Mouse (Mus musculus) heart, postnatal 36 days (tissue): ENCODE results near the gene Macrod1. TPM values are rescaled to one million over a fixed set of nuclear protein-coding genes. Genes with fewer than 3 reads are reported as not detected.
"Not testable (repeated sequence)": the region's sequence is repeated elsewhere in the genome, so short reads cannot be mapped to it uniquely, and the experiment has no call there.

ENCODE experiments used
- DNase-seq, 2 experiments: peaks; one replicate each; pipeline ENCODE4 v3.0.0; 2021 to 2022
- intact Hi-C: fragments of 180-260 bp; cut with DNase I; formaldehyde crosslinking; loops from one replicate; pipeline ENCODE4 v1.15.1; 2025
- total RNA-seq, 2 experiments: library from RNA; stranded (reverse); gene quantifications; 2 replicates each; pipeline ENCODE4 v1.2.3; 2021

Macrod1 gene
- total RNA-seq = 100 to 1,000 TPM; 272 to 280 TPM

DNA sequence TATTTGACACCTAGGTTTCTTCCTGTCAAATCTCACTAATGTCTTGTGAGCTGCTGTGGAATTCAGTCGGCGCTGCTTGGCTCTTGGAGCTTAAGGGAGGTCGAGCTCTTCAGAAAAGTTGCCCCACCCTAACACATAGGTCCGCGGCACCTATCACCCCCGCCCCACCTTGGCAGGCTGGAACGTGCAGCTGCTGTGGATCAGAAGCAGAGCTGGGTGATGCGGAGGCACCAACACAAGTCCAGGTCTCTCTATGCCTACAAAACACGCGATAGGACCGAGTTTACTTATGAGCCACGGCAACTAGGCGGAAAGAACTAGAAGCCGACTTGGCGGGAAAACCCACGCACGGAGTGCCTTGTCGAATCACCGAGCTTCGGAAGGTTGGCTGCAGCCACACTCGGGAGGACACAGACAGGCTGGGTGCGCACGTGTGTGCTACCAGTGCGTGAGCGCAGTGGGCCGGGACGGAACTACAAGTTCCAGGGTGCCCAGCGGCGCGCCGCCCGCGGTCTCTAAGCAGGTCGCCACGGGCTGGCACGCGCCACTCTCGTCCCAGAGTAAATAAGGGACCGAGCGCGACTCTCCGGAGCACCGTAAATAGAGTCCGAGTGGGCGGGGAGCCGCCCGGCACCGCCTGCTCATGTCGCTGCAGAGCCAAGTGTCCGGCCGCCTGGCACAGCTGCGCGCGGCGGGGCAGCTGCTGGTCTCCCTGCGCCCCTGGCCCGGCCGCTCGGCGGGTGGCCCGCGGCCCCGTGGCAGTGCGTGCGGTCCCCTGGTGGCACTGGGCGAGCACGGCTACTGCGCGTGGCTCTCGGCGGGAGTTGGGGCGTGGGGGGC, at the start of gene Macrod1:
TSS of gene Macrod1 (plus strand) at position 563 of the 840 bp plus-strand sequence.
- intact Hi-C loops = no loop called here
- DNase-seq = peak; percentile 77 to 85

DNA sequence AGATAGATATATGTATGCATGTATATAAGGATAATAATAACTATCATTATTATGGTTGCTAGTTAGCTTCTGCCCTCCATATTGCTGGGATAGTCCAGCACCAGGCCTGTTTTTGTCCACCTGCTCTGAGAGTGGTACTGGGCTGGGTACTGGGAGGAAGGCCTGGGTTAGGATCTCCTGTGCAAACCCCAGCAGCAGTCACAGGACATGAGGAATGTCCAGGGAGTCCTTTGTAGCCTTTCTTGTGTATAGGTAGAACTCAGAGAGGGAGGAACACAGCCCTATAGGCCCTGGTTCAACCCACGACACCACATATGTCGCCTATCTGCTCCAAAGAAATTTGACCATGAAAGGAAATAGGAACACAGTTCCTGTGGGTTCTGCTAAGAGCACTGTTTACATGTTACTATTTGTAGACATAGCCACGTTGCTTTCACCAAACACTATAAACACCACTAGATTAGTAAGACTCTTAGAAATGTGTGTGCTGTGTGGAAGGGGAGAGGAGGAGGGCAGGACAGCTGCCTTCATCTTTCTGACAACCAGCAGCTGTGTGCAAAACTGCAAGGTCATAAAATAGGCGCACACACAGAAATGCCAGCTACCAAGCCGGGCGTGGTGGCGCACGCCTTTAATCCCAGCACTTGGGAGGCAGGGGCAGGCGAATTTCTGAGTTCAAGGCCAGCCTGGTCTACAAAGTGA, 49.6 kb upstream of the Macrod1 start:
- no peak for DNase-seq
- intact Hi-C loops = no loop called here

DNA sequence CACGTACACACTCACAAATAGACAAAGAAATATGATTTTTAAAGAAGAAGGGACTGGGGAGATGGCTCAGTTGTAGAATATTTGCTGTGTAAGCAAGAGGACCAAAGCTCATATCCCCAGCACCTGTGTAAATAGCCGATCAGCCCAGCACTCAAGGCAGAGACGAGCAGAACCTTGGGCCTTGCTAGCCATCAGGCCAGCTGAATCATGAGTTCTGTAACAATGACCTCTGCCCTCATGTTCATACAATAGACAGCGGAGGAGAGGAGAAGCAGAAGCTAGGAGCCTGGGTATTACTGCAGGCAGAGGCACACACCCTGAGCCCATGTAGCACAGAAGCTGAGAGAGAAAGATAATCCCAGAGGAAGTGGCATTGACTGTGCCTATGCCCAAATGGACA, 44.2 kb upstream of the Macrod1 start:
- no peak for DNase-seq
- intact Hi-C loops = no loop called here

DNA sequence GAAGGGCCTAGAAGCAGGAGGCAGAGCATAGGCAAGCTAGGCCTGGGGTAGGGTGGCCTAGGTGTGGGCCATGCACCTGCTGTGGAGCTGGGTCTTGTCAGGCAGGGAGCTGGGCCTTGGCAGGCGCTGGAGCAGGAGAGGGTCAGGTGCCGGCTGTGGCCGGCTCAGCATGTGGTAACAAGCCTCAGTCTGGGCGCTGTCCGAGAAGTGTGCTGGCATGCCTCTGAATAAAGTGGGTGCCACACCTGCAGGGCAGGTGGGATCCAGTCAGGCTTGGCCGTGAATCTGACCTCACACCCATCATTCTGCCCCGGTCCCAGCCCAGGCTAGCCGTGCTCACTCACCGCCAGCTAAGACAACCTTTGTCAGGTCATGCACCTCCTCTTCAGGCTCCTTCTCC, 42.6 kb upstream of the Macrod1 start:
- no peak for DNase-seq
- intact Hi-C loops = no loop called here

DNA sequence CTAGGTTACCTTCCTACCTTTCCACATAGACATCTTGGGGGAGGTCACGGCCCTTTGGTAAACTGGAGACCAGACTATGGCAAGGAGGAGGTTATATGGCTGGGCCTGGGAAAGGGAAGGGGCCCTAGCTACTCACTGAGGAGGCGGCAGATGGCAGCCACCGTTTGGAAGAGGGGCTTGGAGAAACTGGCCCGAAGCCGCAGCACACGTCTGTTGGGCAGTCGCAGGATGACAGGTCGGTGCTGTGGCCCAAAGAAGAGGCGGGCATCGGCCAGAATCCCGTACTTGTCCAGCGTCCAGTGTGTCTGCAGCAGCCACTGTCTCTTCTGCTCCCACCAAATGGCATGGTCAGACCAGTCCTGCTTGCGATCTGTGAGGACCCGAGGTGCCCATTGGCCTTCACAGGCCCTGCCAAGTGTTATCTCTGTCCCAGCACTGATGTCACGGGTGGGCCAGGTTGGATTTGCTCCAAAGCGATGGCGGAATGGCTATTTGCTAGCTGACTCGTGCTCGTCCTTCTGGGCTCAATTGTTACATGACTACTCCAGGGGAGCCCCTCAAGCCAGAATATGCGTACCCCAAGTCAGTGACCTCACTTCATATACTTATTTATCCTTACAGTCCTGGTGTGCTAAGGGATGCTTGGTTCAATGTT, 42.0 kb upstream of the Macrod1 start:
- no peak for DNase-seq
- intact Hi-C loops = no loop called here

DNA sequence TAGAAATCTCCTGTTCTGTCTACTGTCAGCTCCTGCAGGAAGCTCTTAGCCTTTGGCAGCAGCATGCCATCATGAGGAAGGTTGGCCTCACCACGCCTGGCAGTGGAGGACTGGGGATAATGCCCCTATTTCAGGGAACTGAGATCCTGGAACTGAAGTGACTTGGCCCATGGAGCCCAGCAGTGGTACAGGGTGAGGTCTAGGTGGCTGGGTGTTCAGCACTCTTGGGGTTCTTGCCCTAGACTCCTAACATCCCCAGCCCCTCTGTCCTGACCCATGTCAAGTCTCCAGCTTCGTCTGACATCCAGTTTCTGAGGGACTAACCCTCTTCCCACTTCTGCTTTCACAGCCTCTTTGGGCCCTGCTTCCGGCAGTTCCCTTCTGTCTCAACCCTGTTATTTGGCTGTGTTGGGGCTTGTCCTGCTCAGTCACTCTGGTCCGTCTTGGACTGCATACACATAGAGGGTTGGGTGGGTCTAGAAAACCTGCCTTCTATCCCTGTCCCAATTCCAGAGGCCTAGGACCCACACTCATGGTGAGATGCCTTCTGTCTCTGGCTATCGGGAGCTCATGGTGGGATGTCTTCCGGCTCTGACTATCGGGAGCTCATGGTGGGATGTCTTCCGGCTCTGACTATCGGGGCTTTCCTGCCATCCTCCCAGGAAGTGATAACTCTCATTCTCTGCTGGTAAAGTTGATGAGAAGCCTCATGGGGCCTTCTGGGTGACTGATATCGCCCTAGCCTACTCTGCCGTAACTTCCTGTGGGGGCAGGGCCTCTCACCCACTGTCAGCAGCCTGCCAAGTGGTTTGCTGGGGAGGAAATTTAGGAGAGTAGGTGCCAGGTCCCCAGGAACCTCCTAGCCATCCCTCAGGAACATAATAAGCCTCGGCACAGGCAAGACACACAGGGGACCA, 38.8 kb upstream of the Macrod1 start:
- no peak for DNase-seq
- intact Hi-C loops = no loop called here

DNA sequence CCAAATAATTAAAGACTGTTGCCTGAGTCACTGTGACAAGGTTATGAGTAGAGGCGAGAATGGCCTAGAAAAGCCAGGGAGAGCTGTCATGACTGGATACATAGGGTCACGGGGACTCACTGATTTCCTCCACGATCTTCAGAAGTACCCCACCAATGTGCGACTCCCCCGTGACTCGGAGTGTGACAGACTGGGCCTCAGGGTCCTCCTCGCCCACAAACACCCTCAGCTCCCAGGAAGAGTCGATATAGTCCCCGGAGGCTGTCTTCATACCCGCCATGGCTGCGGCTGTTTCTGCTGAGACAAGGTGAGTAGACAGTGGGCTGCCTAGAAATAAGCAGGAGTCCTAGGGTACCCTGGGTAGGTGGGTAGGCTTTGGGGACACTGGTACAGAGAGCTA, 38.1 kb upstream of the Macrod1 start:
- intact Hi-C loops = no loop called here

DNA sequence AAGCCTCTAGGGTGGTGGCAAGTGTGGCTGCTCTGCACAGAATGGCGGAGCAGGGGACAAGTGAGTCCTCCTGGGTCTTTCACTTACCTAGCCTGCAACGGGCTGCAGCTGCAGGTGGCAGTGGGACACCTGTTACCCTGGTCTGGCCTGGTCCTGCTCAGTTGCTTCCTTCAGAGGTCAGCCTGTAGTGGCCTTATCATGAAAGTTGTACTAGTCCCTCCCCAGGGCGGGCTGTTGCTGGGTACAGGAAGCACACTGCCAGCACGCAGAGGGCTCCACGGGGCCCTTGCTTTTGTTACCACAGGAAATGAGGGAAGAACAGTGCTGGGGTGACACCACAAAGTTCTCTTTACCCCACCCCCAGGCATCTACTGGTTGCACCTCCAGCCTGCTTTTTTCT, 37.4 kb upstream of the Macrod1 start, which contains the start of gene Fermt3:
TSS of gene Fermt3 (minus strand) at position 279 of the 400 bp plus-strand sequence.
- peak; percentile 41 to 43 for DNase-seq
- intact Hi-C loops = no loop called here

More for the DNA sequence above, 38.1 kb upstream of the Macrod1 start:
- DNase-seq = no peak

DNA sequence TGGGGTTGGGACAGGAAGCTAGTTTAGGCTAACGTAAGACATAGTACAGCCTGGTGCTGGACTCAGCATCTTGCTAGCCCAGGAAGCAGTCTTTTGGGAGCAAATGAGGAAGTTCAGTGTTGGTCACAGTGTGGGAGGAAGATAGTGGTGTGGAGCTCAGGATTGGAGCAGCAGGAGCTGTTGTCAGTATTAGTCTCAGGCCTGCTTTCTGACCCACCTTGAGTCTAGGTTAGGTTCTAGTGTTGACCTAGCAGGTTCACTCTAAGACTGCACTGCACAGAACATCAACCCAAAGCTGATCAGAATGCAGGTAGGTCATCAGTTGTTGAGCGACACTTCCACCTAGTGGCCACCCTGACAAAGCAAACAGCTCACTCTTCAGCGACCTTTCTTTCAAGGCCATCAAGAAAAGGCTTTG, 36.4 kb upstream of the Macrod1 start:
- intact Hi-C loops = loop anchor here (1.0 to 5.0 kb wide), 3 partner anchors 43 to 533 kb away; partner anchors contain the start of gene Plcb3
- peak; percentile 65 to 66 for DNase-seq

DNA sequence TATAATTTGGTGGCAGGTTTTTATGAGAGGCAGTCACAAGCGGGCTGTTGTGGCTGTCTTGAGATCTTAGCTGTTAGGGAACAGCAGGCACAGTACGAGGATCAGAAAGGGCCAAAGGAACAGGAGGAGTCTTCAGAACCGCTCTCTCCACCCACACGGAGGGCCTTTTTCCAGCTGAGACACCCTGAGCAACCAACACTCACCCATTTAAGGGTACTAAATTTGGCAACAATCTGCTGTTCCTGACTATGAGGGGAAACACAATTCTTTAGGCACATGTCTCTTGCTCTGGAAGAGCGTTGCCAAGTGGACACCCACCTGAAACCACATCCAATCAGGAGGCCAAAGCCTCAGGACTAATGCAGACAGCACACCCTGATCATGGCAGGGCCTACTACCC, 27.1 kb upstream of the Macrod1 start:
- DNase-seq = no peak
- intact Hi-C loops = no loop called here

DNA sequence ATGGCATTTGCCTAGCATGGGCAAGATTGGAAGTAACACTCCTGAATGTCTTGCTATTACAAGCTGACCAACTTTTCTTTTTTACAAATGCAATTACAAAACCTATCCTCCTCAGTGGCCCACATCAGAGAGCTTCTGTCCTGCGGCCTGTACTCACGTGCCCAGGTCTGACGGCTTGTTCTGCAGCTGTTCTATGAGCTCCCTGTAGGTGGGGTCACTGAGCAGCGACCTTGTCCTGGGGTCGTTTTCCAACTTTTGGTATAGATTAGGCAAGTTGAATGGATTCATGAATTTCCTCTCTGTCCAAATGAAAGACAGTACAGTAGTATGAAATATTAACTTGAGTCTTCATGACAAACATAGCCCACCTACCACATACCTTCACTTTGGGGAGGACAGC, 22.6 kb upstream of the Macrod1 start:
- no peak for DNase-seq
- intact Hi-C loops = no loop called here

DNA sequence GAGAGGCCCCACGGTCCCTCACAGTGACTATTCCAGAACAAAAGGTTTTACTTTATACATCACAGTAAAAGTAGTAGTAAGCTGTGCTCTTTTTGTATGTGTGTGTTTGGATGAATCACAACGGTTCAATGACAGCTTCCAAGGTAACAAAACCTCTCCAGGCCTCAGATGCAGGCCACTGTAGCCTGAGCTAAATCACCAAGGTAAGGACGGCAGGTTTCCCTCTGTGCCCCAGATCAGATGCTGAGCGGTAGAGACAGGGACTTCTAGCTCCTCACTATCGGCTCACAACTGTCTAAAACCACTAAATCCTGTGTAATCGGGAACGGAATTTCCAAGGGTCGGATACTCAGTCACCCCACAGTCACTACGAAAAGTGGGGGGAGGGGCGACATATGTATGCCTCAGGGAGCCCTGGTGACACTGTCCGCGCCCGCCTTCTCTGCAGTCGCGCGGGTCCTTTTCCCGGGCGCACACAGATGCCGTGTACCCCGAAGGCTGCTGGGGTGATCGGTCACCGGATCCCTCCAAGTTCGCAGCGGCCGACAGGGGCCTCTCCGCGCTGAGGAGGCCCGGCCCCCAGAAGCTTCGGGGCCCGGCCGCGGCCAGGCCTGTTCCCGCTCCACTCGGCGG, 17.4 kb upstream of the Macrod1 start:
- peak in 1 of 2 experiments; percentile 49 for DNase-seq
- intact Hi-C loops = loop anchor here (5.0 kb wide), 1 partner anchor 42 kb away; the partner anchor contains the start of genes Nudt22 and Trpt1

DNA sequence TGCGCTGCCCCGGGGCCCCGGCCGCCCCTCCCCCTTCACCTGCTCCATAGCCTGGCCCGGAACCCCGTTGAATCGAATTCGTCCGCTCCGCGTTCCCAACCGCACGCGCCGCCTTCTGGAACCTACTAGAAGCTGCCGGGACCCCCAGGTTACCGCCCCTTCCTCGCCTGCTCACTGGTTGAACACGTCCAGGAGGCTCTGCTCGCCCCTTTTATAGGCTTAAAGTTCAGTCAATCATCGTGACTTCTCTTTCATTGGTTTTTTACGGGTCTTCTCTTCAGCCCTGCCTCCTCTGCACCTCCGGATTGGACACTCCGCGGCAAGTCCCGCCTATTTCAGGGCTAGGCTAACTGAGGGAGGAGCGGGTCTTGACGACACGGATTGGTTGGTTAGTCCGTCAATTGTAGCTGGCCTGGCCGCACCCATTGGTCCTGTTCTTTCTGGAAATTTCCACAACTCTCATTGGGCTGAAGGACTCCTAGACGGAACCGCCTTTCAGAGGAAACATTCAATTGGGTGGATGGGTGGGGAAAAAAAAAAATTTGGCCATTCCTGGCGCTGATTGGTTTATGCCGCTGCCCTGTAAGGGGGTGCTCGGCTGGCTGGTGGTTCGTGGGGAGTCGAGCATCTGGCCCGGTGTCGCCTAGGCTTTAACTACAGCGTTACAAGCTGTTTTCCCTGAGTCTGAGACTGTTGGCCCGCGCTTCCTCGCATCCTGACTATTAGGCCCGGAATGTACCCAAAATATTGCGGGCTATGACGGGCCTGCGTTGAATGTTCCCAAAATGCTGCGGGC, 16.6 kb upstream of the Macrod1 start, which contains the start of gene Stip1:
TSS of gene Stip1 (minus strand) at position 127 of the 796 bp plus-strand sequence.
- intact Hi-C loops = loop anchor here (5.0 kb wide), 1 partner anchor 43 kb away; the partner anchor contains the start of genes Nudt22 and Trpt1
- DNase-seq = peak; percentile 97 to 98

DNA sequence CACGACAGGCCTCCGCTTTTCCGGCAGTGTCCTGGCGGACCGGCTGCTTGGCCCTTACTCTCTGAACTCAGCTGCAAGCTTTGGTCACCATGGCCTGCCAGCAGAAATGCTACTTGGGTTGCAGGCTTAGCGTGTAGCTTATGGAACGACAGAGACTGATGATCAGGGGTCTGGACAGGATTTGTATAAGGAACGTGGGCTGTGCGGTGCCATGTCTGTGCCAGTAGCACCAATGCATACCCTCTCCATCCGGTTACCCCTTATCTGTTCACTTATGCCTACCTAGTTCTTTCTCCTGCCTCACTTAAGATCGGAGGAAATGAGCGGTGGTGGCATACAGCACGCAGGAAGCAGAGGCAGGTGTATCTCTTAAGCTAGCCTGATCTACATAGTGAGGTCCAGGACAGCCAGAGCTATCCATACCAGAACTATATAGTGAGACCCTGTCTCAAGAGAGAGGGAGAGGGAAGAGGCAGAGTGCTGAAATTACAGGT, 15.9 kb upstream of the Macrod1 start:
- intact Hi-C loops = no loop called here
- no peak for DNase-seq

DNA sequence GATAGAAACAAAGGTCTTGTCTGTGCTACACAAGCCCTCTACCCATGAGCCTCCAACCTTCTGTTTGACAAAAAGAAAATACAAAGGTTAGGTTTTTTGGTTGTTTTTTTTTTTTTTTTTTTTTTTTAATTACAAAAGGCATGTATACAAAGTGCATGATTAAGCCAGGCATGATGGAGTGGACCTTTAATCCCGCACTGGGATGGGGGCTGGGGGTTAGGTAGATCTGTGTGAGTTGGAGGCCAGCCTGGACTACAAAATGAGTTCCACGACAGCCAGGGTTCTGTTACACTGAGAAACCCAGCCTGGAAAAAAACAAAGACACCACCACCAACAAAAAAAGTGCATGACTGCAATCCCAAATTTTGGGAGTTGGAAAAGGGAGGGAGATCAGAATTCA, 15.4 kb upstream of the Macrod1 start:
- DNase-seq = no peak
- intact Hi-C loops = no loop called here

DNA sequence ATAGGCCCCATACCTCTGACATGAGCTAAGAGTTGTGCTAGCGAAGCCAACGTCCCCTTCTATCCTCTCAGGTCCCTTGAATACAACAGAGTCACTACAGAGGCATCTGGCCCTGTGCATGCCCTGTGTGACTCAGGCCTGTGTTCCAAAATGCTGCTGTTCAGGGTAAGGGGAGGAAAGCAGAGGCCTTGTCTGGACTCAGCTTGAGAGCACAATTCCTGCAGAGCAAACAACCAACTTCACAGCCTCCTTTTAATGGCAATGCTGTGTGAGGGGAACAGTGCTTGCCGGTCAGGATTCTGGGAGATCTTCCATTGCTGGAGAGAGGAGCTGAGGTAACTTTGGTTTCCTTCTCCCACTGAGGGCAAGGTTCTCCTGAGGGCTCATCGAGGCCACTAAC, 12.3 kb upstream of the Macrod1 start:
- no peak for DNase-seq
- intact Hi-C loops = no loop called here

DNA sequence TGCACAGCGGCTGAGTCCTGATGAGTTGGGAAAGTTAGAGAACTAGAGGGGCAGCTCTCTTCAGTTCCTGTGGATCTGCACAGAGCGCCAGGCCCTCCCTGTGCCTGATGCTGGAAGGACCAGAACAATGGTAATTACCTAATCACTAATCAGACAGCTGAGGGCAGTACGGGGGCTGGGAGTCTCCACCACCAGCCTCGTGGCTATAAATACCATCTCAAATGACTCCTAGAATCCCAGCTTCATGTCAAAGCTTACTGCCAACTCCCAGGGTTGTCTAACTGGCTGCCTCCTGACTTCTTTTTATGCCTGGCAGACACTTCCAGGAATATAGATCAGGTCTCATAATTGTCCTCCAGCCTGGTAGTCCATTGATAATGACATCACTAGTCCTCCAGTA, 11.9 kb upstream of the Macrod1 start:
- intact Hi-C loops = no loop called here
- no peak for DNase-seq

DNA sequence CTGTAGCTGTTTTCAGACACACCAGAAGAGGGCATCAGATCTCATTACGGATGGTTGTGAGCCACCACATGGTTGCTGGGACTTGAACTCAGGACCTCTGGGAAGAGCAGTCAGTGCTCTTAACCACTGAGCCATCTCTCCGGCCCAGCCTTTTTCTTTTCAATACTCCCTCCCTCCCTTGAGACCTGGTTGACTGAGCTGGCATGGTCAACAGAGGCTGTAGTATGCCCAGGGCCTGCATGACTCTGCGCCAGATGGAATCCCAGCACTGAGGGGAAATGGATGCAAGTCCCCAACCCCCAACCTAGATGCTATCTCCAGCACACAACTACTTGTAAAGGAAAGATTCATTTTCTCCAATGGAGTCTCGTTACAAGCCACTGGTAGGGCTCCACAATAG, 3.2 kb upstream of the Macrod1 start:
- DNase-seq, intact Hi-C loops: not testable (repeated sequence)
